Mouse (Mus musculus) C2C12 (cell line): ENCODE measurements around the gene Sgk1.
"Not testable (repeated sequence)": the region's sequence is repeated elsewhere in the genome, so short reads cannot be mapped to it uniquely, and the experiment has no call there.

Experiments used
- CEBPB ChIP-seq: IDR thresholded peaks from one replicate; pipeline ENCODE4 v1.6.1; 2011; ENCODE audit warnings: low read depth, mild to moderate bottlenecking, control low read depth, moderate library complexity
- CTCF ChIP-seq: IDR thresholded peaks from one replicate; pipeline ENCODE4 v1.5.1; 2011; ENCODE audit not compliant: control insufficient read depth, insufficient read depth, insufficient read length
- FOSL1 ChIP-seq: IDR thresholded peaks from one replicate; pipeline ENCODE4 v1.8.0; 2011; ENCODE audit warnings: mild to moderate bottlenecking, low read length; ENCODE audit not compliant: poor library complexity, insufficient read depth, severe bottlenecking
- MAX ChIP-seq: IDR thresholded peaks from one replicate; pipeline ENCODE4 v1.6.1; 2011; ENCODE audit warnings: mild to moderate bottlenecking, control low read depth
- MYOG ChIP-seq: IDR thresholded peaks from one replicate; pipeline ENCODE4 v1.6.1; 2011; ENCODE audit not compliant: control insufficient read depth, insufficient read length; ENCODE audit errors: extremely low read depth
- USF1 ChIP-seq: IDR thresholded peaks from one replicate; pipeline ENCODE4 v1.6.1; 2011; ENCODE audit warnings: low read depth, mild to moderate bottlenecking, control low read depth, moderate library complexity

- not testable (repeated sequence) for TF ChIP-seq CTCF, MYOG, USF1, CEBPB, MAX, FOSL1
Measured at GRCm38 (mm10) chr10:21898851-21899250, 16.9 kb downstream of the Sgk1 start.
